Comparison of ENCODE assay signal across 9 mouse cellular contexts in the genomic region with DNA sequence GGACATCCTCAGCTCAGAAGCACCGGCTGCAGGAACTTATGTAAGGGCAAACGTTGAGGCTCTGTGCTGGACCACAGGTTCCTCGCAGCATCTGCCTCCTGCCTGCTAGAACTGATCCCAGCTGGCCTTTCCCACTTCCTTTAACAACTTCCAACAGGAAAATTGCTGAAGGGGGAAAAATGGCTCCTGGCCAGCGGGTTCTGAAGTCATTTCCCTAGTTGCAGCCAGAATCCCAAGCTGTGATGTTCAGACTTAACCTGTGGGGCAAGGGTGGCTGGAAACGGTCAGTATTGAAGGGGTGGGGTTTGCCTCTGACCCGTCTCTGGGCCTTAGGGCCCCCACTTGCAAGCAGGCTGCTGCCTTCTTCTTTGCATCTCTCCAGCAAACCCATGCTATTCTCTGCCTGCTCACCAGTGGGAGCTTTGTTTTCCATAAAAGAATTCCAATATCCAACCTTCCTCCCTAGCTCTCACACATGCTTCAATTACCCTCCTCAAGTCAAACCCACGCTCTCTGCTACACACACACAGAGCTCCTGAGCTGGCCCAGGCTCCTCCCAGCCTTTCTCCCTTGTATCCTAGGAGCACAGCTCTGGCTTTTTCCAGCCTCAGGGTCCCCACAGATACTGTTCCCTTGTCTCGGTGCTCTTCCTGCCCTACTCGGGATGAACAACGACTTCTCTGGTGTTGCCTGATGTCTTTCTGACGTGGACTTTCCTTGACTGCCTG.
DNase-seq lines count a peak whose midpoint lies in the region; ATAC-seq and TF ChIP-seq lines count a peak whose summit lies in the region.
"Had no signal": no experiment of that assay in that cellular context is flagged by ENCODE, and none has a peak within 500 bp of the region (broad histone marks: within the 10 kb centered on the region; RNA-seq: fewer than 3 reads in every experiment).

No protein-coding gene starts in this region.

- H3K9me3 ChIP-seq in embryonic facial prominence, embryonic 12.5 days, result no peaks in the 10 kb centered on the region
- H3K9me3 ChIP-seq in embryonic facial prominence, embryonic 10.5 days, result no peaks in the 10 kb centered on the region
- no peaks in the 10 kb centered on the region for H3K9me3 ChIP-seq in intestine, postnatal 0 days (ENCODE audit: control insufficient read depth)
- no peaks in the 10 kb centered on the region for H3K9me3 ChIP-seq in lung, embryonic 16.5 days (ENCODE audit: control insufficient read depth, low read length)

- 0 out of 2 replicates have a peak, but pooled peaks have one; percentile 8 for TF ChIP-seq CTCF in intestine, postnatal 0 days (IDR thresholded peaks at IDR 0.05; ENCODE audit: low read depth)

- no peak for ATAC-seq in embryonic facial prominence, embryonic 12.5 days (ENCODE audit: insufficient number of reproducible peaks, insufficient read depth, low FRiP score, low TSS enrichment)
- ATAC-seq in intestine, postnatal 0 days, result no peak
- peak; percentile 18; the same call in 1 of the 2 replicates for ATAC-seq in lung, embryonic 16.5 days (ENCODE audit: low read depth)

- 0 out of 2 replicates have a peak, but pooled peaks cover 3% of the 10 kb centered on the region for H3K36me3 ChIP-seq in embryonic facial prominence, embryonic 12.5 days
- no peaks in the 10 kb centered on the region for H3K36me3 ChIP-seq in embryonic facial prominence, embryonic 10.5 days (replicated peaks)
- peaks cover 24% of the 10 kb centered on the region for H3K36me3 ChIP-seq in intestine, postnatal 0 days (ENCODE audit: control insufficient read depth, insufficient read depth)
- H3K36me3 ChIP-seq in lung, embryonic 16.5 days (ENCODE audit: control insufficient read depth, insufficient read depth, low read length), result no peaks in the 10 kb centered on the region

- 60% methylated on average over 11 of the region's 11 CpGs for WGBS in embryonic facial prominence, embryonic 12.5 days
- 74% methylated on average over 11 of the region's 11 CpGs for WGBS in embryonic facial prominence, embryonic 10.5 days
- 61% methylated on average over 11 of the region's 11 CpGs for WGBS in intestine, postnatal 0 days
- WGBS in lung, embryonic 16.5 days, result 36% methylated on average over 11 of the region's 11 CpGs

- H3K27ac ChIP-seq in embryonic facial prominence, embryonic 12.5 days, result peak overlapping the region; percentile 75
- no peak overlapping the region; the same call in 1 of the 2 replicates for H3K27ac ChIP-seq in embryonic facial prominence, embryonic 10.5 days (replicated peaks)
- H3K27ac ChIP-seq in intestine, postnatal 0 days (ENCODE audit: low read depth, low read length), result no peak overlapping the region
- H3K27ac ChIP-seq in lung, embryonic 16.5 days (ENCODE audit: low read length), result peak overlapping the region; percentile 70
- H3K27ac ChIP-seq: liver, embryonic 14.5 days had no signal

- no peak overlapping the region for H3K9ac ChIP-seq in embryonic facial prominence, embryonic 12.5 days
- no peak overlapping the region for H3K9ac ChIP-seq in intestine, postnatal 0 days (ENCODE audit: low read depth, low read length)
- H3K9ac ChIP-seq in lung, embryonic 16.5 days (ENCODE audit: low read length), result no peak overlapping the region
- H3K9ac ChIP-seq: liver, embryonic 14.5 days had no signal

- H3K27me3 ChIP-seq in embryonic facial prominence, embryonic 12.5 days, result no peaks in the 10 kb centered on the region
- no peaks in the 10 kb centered on the region for H3K27me3 ChIP-seq in embryonic facial prominence, embryonic 10.5 days (replicated peaks; ENCODE audit: low read depth, poor library complexity, severe bottlenecking)
- H3K27me3 ChIP-seq in intestine, postnatal 0 days (replicated peaks; ENCODE audit: control insufficient read depth, insufficient read depth, low read length), result no peaks in the 10 kb centered on the region
- no peaks in the 10 kb centered on the region; the same call in 1 of the 2 replicates for H3K27me3 ChIP-seq in lung, embryonic 16.5 days (ENCODE audit: control insufficient read depth, insufficient read depth, low read depth, low read length)

- peaks cover 15% of the 10 kb centered on the region for H3K4me1 ChIP-seq in embryonic facial prominence, embryonic 12.5 days
- peaks cover 38% of the 10 kb centered on the region for H3K4me1 ChIP-seq in embryonic facial prominence, embryonic 10.5 days
- H3K4me1 ChIP-seq in intestine, postnatal 0 days (replicated peaks; ENCODE audit: control insufficient read depth, insufficient read depth, low read length), result no peaks in the 10 kb centered on the region
- peaks cover 31% of the 10 kb centered on the region for H3K4me1 ChIP-seq in lung, embryonic 16.5 days (replicated peaks; ENCODE audit: control insufficient read depth, insufficient read depth, low read length)

- H3K4me2 ChIP-seq in embryonic facial prominence, embryonic 12.5 days (replicated peaks), result no peak overlapping the region
- no peak overlapping the region for H3K4me2 ChIP-seq in intestine, postnatal 0 days (replicated peaks; ENCODE audit: low read depth)
- no peak overlapping the region for H3K4me2 ChIP-seq in lung, embryonic 16.5 days (ENCODE audit: low read depth, low read length)

- DNase-seq in embryonic facial prominence, embryonic 10.5 days (ENCODE audit: low spot score), result no peak
- DNase-seq in gastrocnemius, postnatal 10 days, result peak; percentile 70
- DNase-seq in cerebellum, adult 8-10 months, result no peak
- no peak for DNase-seq in urinary bladder, postnatal 25 days (ENCODE audit: low spot score)
- no peak for DNase-seq in thymus, adult 18-20 months

- H3K4me3 ChIP-seq in embryonic facial prominence, embryonic 12.5 days, result no peak overlapping the region
- H3K4me3 ChIP-seq in embryonic facial prominence, embryonic 10.5 days, result no peak overlapping the region
- H3K4me3 ChIP-seq in intestine, postnatal 0 days (ENCODE audit: low read depth, low read length), result no peak overlapping the region
- H3K4me3 ChIP-seq in lung, embryonic 16.5 days (ENCODE audit: low read length), result no peak overlapping the region

Comparison
In these comparisons a context has a peak if more than half of its experiments do, and no peak if none do; other contexts are left out.
1. H3K27ac ChIP-seq: peak in embryonic facial prominence, embryonic 12.5 days (single experiment) and lung, embryonic 16.5 days (single experiment); none in embryonic facial prominence, embryonic 10.5 days (single experiment) and intestine, postnatal 0 days (single experiment).